Mouse (Mus musculus): ENCODE results near the gene Hdac9. TPM values are rescaled to one million over a fixed set of nuclear protein-coding genes. Genes with fewer than 3 reads are reported as not detected.

Gene Hdac9
- polyA plus RNA-seq, 1 experiment from 2014 or later: 26.1 TPM

DNA sequence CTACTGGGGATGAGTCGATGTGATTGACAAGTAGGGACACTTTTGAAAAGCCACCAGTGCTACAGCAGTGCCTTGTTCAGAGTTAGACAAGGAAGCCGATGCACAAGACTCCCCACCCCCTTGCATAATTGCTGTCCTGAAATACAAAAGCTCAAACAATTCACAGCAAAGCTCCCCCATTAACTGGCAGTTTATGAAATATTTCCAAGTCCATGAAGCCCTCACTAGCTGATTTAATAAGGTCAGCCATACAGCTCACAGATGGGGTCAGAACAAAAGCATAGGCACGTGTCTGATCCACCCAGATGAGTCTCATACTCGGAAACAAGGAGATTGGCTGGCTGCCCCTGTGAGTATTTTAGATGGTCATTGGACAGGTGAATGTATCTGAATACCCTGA lies 228.0 kb downstream of the Hdac9 start:
- WGBS: 76% methylated on average over 4 of the region's 4 CpGs
- ATAC-seq (replicated peaks; ENCODE audit: insufficient number of reproducible peaks, insufficient read depth, low FRiP score, low read depth): no peak

DNA sequence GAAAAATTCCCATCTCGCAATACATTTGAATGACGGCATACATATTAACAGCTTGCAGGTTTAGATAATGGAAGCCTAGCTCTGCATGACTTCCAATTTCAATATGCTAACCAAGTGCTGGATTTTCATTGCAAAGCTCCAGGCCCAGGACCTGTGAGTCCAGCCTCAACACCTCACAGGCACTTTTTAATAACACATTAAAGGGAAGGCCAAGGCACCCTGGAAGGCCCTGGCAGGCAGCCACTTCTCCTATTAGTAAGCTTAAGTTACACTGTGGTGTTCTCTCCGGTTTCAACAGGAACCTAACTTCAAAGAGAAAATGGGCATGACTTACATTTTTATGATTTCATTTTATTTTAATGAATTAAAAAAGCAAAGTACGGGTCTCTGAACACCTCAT lies 233.5 kb downstream of the Hdac9 start:
- no peak for ATAC-seq (replicated peaks; ENCODE audit: insufficient number of reproducible peaks, insufficient read depth, low FRiP score, low read depth)
- no peak overlapping the region for H3K4me3 ChIP-seq
- no peak overlapping the region for H3K9ac ChIP-seq
- no peak overlapping the region for H3K27ac ChIP-seq
- no peaks in the 10 kb centered on the region for H3K4me1 ChIP-seq (replicated peaks)
- no peaks in the 10 kb centered on the region for H3K27me3 ChIP-seq
- 57% methylated on average over 4 of the region's 4 CpGs for WGBS
- no peak overlapping the region for H3K4me2 ChIP-seq
- no peaks in the 10 kb centered on the region for H3K9me3 ChIP-seq (replicated peaks)
- H3K36me3 ChIP-seq: no peaks in the 10 kb centered on the region

More for the DNA sequence above, 228.0 kb downstream of the Hdac9 start:
- Histone ChIP-seq H3K9me3 (replicated peaks) (no peaks in the 10 kb centered on the region), H3K4me1 (replicated peaks) (peaks cover 3% of the 10 kb centered on the region; the same call in 1 of the 2 replicates), H3K4me2 (no peak overlapping the region), H3K36me3 (no peaks in the 10 kb centered on the region), H3K27me3 (no peaks in the 10 kb centered on the region), H3K27ac (no peak overlapping the region), H3K4me3 (no peak overlapping the region), H3K9ac (no peak overlapping the region)

DNA sequence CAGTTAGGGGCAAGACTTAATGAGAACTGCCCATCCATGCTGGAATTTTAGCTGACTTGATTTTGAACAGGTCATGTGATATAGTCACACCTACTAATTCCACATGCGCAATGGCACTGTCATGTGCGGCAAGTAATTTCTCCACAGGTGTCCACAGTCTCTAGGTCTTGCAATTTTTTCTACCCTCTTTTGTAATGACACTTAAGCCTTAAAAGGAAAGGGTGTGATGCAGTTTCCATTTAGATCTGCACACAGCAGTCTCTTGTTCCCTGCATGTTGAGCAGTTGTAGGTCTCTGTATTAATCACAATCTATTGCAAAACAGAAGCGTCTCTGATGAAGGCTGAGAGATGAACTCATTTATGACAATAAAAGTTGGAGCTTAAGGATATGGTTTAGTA lies 234.2 kb downstream of the Hdac9 start:
- Histone ChIP-seq H3K9ac (no peak overlapping the region), H3K36me3 (no peaks in the 10 kb centered on the region), H3K4me2 (no peak overlapping the region), H3K27me3 (no peaks in the 10 kb centered on the region), H3K4me3 (no peak overlapping the region), H3K4me1 (replicated peaks) (no peaks in the 10 kb centered on the region), H3K9me3 (replicated peaks) (no peaks in the 10 kb centered on the region), H3K27ac (no peak overlapping the region)
- 92% methylated on average over 3 of the region's 3 CpGs for WGBS
- ATAC-seq (replicated peaks; ENCODE audit: insufficient number of reproducible peaks, insufficient read depth, low FRiP score, low read depth): no peak

DNA sequence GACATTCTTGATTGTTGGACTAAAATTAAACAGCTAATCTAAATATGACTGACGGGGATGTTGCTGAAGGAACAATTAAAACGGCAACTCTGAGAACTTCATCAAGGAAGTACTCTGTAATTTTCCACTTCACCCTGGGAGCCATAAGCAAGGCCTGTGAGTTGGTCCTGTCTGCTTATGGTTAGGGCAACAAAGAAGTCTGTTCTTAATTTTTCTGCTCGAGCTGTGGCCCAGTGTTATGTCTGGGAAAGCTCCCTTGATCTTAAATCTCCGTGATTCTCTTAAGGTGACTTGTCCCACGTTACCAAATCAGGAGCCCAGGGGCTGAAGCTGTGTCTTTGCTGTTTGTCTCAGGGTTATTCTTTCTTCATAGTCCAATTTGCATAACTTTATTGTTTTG lies 236.3 kb downstream of the Hdac9 start:
- Histone ChIP-seq H3K27ac (no peak overlapping the region), H3K9ac (no peak overlapping the region), H3K4me2 (no peak overlapping the region), H3K9me3 (replicated peaks) (no peaks in the 10 kb centered on the region), H3K27me3 (no peaks in the 10 kb centered on the region), H3K4me1 (replicated peaks) (no peaks in the 10 kb centered on the region), H3K4me3 (no peak overlapping the region), H3K36me3 (no peaks in the 10 kb centered on the region)
- 59% methylated on average over 5 of the region's 5 CpGs for WGBS
- ATAC-seq (replicated peaks; ENCODE audit: insufficient number of reproducible peaks, insufficient read depth, low FRiP score, low read depth): no peak

DNA sequence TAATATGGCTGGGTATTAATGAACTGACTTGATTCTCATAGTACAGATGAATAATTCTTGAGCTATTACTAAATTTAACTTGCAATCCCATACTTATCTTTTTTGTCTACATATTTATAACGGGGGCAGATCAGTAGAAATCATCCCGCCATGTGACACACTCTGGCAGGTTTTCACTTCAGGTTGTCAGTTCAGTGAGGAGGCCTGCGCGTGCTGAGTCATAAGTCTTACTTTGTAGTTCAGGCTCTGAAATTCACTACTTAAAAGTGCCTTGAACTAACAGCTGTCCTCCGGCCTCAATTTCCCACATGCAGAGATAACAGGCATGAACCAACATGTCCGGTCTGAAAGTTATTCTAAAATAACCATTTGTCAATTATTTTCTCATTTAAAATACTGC lies 239.8 kb downstream of the Hdac9 start:
- no peaks in the 10 kb centered on the region for H3K36me3 ChIP-seq
- 75% methylated on average over 6 of the region's 6 CpGs for WGBS
- no peak overlapping the region for H3K27ac ChIP-seq
- H3K4me1 ChIP-seq (replicated peaks): no peaks in the 10 kb centered on the region
- no peak overlapping the region for H3K4me2 ChIP-seq
- no peak for ATAC-seq (replicated peaks; ENCODE audit: insufficient number of reproducible peaks, insufficient read depth, low FRiP score, low read depth)
- no peaks in the 10 kb centered on the region for H3K9me3 ChIP-seq (replicated peaks)
- H3K9ac ChIP-seq: no peak overlapping the region
- no peaks in the 10 kb centered on the region for H3K27me3 ChIP-seq
- H3K4me3 ChIP-seq: no peak overlapping the region

DNA sequence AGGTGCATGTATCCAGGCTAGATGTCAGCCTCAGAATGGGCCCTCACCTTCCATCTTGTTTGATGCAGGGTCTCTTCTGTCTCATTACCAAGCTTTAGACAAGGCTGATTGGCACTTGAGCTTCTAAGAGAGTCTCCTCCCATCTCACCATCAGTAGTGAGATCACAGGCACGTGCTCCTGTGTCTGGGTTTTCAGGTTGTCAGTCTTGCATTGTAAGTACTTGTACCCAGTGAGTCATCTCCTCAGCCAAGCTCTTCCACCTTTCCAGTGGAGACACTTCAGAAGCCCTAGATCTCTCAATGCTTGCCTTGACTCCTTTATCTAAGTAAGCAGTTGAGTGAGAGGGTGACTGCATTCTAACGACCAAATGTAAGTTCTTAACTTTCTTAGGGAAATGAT lies 242.7 kb downstream of the Hdac9 start:
- no peak overlapping the region for H3K27ac ChIP-seq
- no peaks in the 10 kb centered on the region for H3K36me3 ChIP-seq
- H3K4me3 ChIP-seq: no peak overlapping the region
- H3K9me3 ChIP-seq (replicated peaks): no peaks in the 10 kb centered on the region
- H3K27me3 ChIP-seq: no peaks in the 10 kb centered on the region
- no peak overlapping the region for H3K4me2 ChIP-seq
- WGBS: 46% methylated on average over 2 of the region's 2 CpGs
- no peak overlapping the region for H3K9ac ChIP-seq
- ATAC-seq (replicated peaks; ENCODE audit: insufficient number of reproducible peaks, insufficient read depth, low FRiP score, low read depth): no peak
- H3K4me1 ChIP-seq (replicated peaks): no peaks in the 10 kb centered on the region

DNA sequence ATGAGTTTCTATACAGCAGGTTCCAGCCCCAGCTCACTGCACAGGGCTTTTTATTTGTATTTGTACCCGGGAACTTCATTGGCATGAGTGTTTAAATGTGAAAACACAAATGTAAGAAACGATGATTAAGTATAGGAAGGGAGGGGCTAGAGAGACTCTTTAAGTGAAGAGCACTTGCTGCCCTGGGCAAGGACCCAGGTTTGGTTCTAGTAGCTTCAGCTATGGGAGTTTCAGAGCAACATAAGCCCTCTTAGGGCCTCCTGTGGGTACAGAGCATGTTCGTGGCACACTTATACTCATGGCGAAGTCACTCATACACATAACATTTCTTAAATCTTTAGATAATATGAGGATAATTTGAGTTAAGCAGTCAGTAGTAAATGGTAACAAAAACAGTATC lies 243.4 kb downstream of the Hdac9 start:
- 76% methylated on average over 4 of the region's 4 CpGs for WGBS
- Histone ChIP-seq H3K9ac (no peak overlapping the region), H3K4me2 (no peak overlapping the region), H3K27ac (no peak overlapping the region), H3K27me3 (no peaks in the 10 kb centered on the region), H3K4me3 (no peak overlapping the region), H3K36me3 (no peaks in the 10 kb centered on the region), H3K9me3 (replicated peaks) (no peaks in the 10 kb centered on the region), H3K4me1 (replicated peaks) (no peaks in the 10 kb centered on the region)
- ATAC-seq (replicated peaks; ENCODE audit: insufficient number of reproducible peaks, insufficient read depth, low FRiP score, low read depth): no peak

DNA sequence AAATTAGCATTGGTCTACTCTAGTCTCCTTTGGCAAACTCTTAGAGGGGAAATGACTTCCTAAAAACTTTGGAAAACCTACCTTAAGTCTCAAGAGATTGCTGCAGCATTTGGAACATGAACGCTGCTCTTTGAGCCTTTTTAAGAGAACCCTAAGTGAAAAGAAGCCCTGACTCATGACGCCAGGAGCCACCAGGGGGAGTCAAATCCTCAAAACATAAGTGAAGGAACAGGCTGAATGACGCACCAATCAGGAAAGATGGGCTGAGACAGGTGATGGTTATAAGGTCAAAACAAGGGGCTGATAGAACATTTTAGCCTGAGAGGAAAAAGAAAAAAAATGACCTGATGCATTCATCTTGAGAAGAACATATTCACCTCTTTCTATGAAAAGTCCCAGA lies 252.1 kb downstream of the Hdac9 start:
- no peak overlapping the region for H3K9ac ChIP-seq
- H3K4me3 ChIP-seq: no peak overlapping the region
- no peak overlapping the region for H3K4me2 ChIP-seq
- no peak overlapping the region for H3K27ac ChIP-seq
- no peaks in the 10 kb centered on the region for H3K9me3 ChIP-seq (replicated peaks)
- no peak for ATAC-seq (replicated peaks; ENCODE audit: insufficient number of reproducible peaks, insufficient read depth, low FRiP score, low read depth)
- WGBS: 7% methylated on average over 3 of the region's 3 CpGs
- H3K4me1 ChIP-seq (replicated peaks): no peaks in the 10 kb centered on the region
- H3K36me3 ChIP-seq: no peaks in the 10 kb centered on the region
- no peaks in the 10 kb centered on the region for H3K27me3 ChIP-seq

DNA sequence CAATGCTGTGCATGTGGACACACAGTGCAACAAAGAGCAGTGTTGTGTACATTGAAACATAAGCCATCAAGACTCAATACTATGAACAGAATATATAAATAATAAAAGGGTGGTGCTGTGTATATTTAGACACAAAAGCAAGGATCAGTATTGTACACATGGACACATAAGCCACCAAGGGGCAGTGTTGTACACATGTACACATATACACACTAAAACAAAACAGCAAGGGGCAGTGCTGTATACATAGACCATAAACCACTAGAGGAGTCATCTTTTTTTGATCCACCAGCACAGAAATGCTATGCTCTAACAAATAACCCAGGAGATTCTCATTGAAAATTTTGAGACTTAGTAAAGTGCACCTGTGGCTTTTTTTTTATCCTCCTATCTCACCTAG lies 255.5 kb downstream of the Hdac9 start:
- Histone ChIP-seq H3K9me3 (replicated peaks) (no peaks in the 10 kb centered on the region), H3K36me3 (no peaks in the 10 kb centered on the region), H3K27ac (no peak overlapping the region), H3K4me2 (no peak overlapping the region), H3K9ac (no peak overlapping the region), H3K4me3 (no peak overlapping the region), H3K27me3 (no peaks in the 10 kb centered on the region), H3K4me1 (replicated peaks) (no peaks in the 10 kb centered on the region; the same call in 1 of the 2 replicates)
- no peak for ATAC-seq (replicated peaks; ENCODE audit: insufficient number of reproducible peaks, insufficient read depth, low FRiP score, low read depth)

DNA sequence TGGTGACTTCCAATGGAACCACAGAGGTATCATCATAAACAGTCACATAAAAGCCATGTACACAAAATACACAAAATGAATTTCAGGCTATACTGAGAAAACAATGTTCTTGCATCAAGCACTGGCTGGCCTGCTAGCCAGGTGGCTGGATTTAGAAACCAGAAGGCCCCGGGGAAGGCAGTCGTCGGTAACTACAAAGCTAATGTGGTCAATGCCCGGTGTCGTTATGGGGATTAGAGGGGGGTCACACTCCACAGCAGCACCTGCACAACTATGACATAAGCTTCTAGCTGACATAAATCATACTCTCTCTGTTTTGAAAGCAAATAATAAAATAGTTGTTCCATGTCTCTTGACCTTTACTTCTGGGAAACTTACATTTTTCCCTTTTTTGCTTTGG lies 256.9 kb downstream of the Hdac9 start:
- Histone ChIP-seq H3K27ac (no peak overlapping the region), H3K9ac (no peak overlapping the region), H3K9me3 (replicated peaks) (no peaks in the 10 kb centered on the region), H3K4me1 (replicated peaks) (no peaks in the 10 kb centered on the region; the same call in 1 of the 2 replicates), H3K4me2 (no peak overlapping the region), H3K36me3 (no peaks in the 10 kb centered on the region), H3K4me3 (no peak overlapping the region), H3K27me3 (no peaks in the 10 kb centered on the region)
- 53% methylated on average over 5 of the region's 5 CpGs for WGBS
- no peak for ATAC-seq (replicated peaks; ENCODE audit: insufficient number of reproducible peaks, insufficient read depth, low FRiP score, low read depth)

DNA sequence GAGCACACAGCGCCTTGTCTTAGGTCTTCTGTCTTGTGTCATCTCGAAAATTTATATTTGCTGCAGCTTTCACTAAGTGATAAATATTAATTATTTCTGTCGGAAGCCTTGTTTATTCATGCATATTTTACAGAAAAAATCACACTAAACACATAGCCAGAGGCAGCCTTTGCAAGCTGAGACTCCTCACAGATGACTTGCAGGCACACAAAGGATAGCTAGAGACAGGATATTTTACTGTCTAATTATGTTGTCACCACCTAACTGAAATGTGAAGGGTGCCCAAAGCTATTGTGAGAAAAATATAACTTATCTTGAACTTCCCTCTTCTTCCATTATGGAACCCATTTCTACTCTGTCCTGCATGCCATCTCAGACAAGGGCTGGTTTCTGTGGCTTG lies 258.3 kb downstream of the Hdac9 start:
- Histone ChIP-seq H3K9ac (no peak overlapping the region), H3K36me3 (no peaks in the 10 kb centered on the region), H3K9me3 (replicated peaks) (no peaks in the 10 kb centered on the region), H3K4me2 (no peak overlapping the region), H3K27me3 (no peaks in the 10 kb centered on the region), H3K4me1 (replicated peaks) (no peaks in the 10 kb centered on the region; the same call in 1 of the 2 replicates), H3K27ac (no peak overlapping the region), H3K4me3 (no peak overlapping the region)
- no peak for ATAC-seq (replicated peaks; ENCODE audit: insufficient number of reproducible peaks, insufficient read depth, low FRiP score, low read depth)
- 54% methylated on average over 3 of the region's 3 CpGs for WGBS

DNA sequence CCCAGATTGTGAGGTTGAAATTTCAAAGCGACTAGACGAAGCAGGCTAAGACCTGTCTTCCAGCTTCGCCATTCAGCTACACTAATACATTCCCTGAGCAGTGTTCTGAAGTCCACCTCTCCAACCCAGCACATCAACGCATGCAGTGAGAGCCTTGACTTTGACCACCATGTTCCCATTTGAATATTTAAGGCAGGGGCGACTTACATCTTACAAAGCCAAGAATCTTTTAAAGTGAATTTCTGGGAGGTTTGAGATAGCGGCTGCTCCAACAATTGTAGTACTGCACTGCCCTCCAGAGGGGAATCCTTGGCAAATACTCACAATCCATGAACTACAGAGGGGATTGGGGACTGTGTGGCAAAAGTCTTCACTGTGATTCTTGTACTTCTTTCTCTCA lies 258.8 kb downstream of the Hdac9 start:
- H3K9me3 ChIP-seq (replicated peaks): no peaks in the 10 kb centered on the region
- no peak overlapping the region for H3K9ac ChIP-seq
- 38% methylated on average over 6 of the region's 6 CpGs for WGBS
- H3K27ac ChIP-seq: no peak overlapping the region
- H3K4me3 ChIP-seq: no peak overlapping the region
- no peak for ATAC-seq (replicated peaks; ENCODE audit: insufficient number of reproducible peaks, insufficient read depth, low FRiP score, low read depth)
- no peaks in the 10 kb centered on the region; the same call in 1 of the 2 replicates for H3K4me1 ChIP-seq (replicated peaks)
- H3K27me3 ChIP-seq: no peaks in the 10 kb centered on the region
- no peaks in the 10 kb centered on the region for H3K36me3 ChIP-seq
- H3K4me2 ChIP-seq: peak overlapping the region; percentile 47; the same call in 1 of the 2 replicates

Data from heart, embryonic 15.5 days (tissue).